Mouse (Mus musculus) left cerebral cortex, postnatal 25 days (tissue): Measurements from ENCODE around the gene Htra2. TPM values are rescaled to one million over a fixed set of nuclear protein-coding genes. Genes with fewer than 3 reads are reported as not detected.

ENCODE experiments used
- DNase-seq, 2 experiments: peaks; one replicate each; pipeline ENCODE4 v3.0.0; 2022; ENCODE audit warnings: low spot score in 2 of 2, mixed read lengths in 1 of 2
- intact Hi-C: fragments of 180-260 bp; cut with DNase I; formaldehyde crosslinking; loops from one replicate; pipeline ENCODE4 v1.15.1; 2025
- total RNA-seq, 2 experiments: library from RNA; stranded (reverse); gene quantifications; 2 replicates each; pipeline ENCODE4 v1.2.3; 2021

The Htra2 gene
- total RNA-seq, 2 experiments from 2014 or later: 42.9 to 45.4 TPM

DNA sequence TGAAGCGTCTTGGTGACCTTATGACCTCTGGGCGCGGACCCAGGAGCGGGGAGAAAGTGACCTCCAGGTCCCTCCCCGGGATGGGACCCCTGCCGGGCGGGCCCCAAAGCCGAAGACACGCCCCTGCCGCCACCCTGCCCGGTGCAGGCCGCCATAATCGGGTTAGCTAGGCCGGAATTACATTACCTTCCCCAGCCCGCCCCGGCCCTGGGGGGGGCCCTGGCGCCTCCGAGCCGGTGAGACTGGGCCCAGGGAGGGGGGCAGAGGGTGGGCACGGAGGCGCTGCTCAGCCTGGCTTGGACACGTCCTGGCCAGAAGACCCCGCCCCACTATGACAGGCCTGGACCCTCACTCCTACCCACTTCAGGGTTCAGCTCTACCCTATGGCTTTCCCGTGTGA, 16.1 kb upstream of the Htra2 start:
- intact Hi-C loops: loop anchor here (10.0 kb wide), 1 partner anchor 644 kb away; the partner anchor contains the start of gene Vax2
- DNase-seq: no peak

- DNase-seq: peak; percentile 22 to 24
- intact Hi-C loops: loop anchor here (10.0 kb wide), 1 partner anchor 644 kb away; the partner anchor contains the start of gene Vax2
These were observed 15.5 kb upstream of the Htra2 start for GRCm38 (mm10) chr6:83070311-83071219.

DNA sequence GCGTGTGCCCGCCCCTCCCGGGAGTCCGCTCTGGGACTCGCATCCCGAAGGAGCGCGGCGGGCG, 15.0 kb upstream of the Htra2 start, which contains the start of gene Tlx2:
Tlx2 (minus strand) TSS at position 47 of the 64 bp plus-strand sequence.
- DNase-seq: no peak
- intact Hi-C loops: loop anchor here (10.0 kb wide), 1 partner anchor 645 kb away; the partner anchor contains the start of gene Vax2

- DNase-seq: no peak
- intact Hi-C loops: loop anchor here (10.0 kb wide), 1 partner anchor 645 kb away; the partner anchor contains the start of gene Vax2
These were observed 14.6 kb upstream of the Htra2 start for GRCm38 (mm10) chr6:83069488-83070246.

DNA sequence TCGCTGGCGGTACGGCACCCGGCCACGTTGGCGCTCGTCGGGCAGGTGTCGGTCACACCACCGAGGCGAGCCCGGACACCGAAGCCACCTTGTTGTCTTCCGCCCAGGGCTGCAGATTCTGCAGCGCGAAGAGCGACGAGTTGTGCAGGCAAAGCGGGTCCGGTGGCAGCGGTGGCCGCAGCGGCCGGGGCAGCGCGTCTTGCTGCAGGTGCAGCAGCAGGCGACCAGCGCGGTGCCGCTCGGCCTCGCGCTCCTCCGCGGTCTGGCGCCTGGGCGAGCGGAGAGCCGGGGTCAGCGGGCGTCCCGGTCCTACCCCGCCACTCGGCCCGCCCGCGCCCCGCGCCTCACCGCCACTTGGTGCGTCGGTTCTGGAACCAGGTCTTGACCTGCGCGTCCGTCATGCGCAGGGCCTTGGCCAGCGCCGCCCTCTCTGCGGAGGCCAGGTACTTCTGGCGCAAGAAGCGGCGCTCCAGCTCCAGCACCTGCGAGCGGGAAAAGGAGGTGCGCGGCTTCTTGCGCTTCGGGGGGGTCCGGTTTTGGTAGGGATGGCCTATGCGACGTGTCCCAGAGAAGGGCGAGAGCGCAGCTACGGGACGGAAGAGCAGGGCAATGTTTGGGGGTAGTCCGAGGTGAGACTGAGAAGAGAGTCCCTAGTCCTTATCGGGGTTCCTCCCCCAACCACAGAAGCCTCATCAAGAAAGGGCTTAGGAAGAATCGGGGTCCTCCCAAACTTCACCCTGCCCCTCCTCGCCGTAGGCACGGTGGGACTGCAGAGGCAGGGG, 13.8 kb upstream of the Htra2 start:
- intact Hi-C loops: no loop called here
- no peak for DNase-seq

GRCm38 (mm10) chr6:83068221-83068620, 13.1 kb upstream of the Htra2 start:
- DNase-seq: no peak
- intact Hi-C loops: no loop called here

DNA sequence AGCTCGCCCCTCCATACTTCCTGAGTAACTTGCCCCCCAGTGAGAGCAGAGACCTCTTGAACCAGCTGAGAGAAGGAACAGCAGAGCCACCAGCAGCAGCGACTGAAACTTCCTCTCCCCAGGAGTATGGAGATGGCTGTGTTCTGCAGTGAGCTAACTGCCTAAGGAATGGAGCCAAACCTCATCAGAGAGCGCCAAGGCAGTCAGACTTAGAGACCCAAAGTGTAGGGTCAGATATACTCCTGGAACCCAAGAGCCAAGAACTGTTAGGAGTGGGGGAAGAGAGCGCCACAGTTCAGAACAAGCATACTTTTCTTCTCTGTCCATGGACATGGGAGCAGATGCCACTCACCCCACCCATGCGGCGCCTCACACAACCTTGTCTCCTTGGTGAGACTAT, 11.4 kb upstream of the Htra2 start:
- no peak for DNase-seq
- intact Hi-C loops: no loop called here

DNA sequence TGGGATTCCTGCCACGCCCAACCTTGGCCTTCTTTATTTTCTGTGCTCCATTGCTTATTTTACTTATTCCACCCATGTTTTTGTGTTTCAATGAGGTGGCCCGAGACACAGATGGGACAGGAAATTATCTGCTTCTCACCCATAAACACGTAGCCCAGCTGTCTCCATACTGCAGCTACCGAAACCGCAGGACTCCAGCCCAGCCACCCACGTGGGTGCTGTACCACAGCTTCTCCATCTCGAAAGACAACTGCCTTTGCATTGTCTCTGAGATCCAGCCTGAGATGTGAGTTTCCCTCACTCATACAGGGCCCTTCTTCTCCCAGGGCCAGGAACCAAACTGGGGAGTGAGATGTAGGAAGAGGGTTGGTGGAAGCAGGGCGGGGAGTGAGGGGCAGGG, 10.9 kb upstream of the Htra2 start:
- intact Hi-C loops: no loop called here
- DNase-seq: no peak

DNA sequence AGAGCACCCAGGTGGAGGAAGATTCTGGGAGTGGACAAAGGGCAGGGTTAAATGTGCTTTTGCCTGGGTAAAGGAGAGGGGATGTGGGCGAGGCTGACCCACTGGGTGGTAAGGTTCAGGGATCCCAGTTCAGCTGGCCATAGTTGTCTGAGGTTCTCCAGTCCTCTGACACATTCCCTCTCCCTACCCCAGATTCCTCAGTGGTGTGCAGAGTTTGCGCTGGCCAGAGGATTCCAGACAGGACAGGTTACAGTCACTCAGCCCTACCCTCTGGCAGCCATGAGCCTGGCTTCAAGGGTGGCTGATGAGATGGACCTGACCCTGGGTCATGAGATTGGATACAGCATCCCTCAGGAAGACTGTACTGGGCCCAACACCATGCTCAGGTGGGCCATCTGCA, 3.7 kb upstream of the Htra2 start:
- intact Hi-C loops: no loop called here
- DNase-seq: no peak

DNA sequence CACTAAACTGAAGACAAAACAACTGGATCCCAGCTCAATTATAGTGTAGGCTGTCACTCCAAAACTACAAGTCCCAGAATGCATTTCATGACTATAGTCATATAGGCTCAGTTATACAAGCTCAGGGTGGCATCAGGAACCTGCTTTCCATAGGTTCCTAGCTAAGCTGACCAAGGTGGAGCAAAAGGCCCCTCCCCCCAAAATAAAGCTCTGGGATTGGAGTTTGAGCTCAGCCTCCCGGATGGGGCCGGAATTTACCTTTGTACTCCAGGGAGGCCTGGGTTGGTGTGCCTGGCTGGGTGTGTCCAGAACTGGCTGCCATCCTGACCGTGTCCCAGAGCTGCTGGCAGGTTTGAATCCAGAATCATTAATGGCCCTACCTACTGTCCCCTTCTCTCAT, 2.7 kb upstream of the Htra2 start, which contains the start of gene Dqx1:
Dqx1 (plus strand) TSS at position 55 of the 400 bp plus-strand sequence.
- intact Hi-C loops: no loop called here

GRCm38 (mm10) chr6:83054074-83054851, 810 bp downstream of the Htra2 start, which contains the start of gene Aup1:
Gene Aup1 (plus strand): TSS chr6:83054521.
- intact Hi-C loops: loop anchor here (1.0 kb wide), 3 partner anchors 24 to 57 kb away; no protein-coding TSS in a partner anchor
- peak; percentile 99 for DNase-seq

More for the DNA sequence above, 2.7 kb upstream of the Htra2 start, which contains the start of gene Dqx1:
- peak in 1 of 2 experiments; percentile 51 for DNase-seq

GRCm38 (mm10) chr6:83053136-83053960, 1.7 kb downstream of the Htra2 start:
- intact Hi-C loops: no loop called here
- DNase-seq: peak; percentile 40 to 49

GRCm38 (mm10) chr6:83049367-83049766, 5.7 kb downstream of the Htra2 start:
- DNase-seq: no peak
- intact Hi-C loops: no loop called here

DNA sequence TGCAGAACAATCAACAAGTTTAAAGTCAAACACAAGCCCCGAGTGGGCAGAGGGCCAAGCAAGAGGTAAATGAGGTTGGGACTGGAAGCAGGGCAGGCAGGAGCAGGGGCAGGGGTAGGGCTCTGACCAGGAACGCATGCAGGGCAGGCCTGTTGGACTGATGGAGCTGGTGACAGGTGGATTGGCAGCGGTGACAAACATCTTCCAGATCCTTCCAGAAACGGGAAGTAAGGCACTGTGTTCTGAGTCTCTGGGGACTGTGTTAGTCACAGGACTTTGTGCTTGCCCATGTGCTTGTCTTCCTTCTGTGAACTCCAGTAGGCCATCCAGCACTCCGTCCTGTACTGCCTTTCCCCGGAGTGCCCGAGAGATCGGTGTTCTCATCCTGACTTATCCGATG, 10.3 kb downstream of the Htra2 start:
- DNase-seq: no peak
- intact Hi-C loops: no loop called here

- intact Hi-C loops: no loop called here
- no peak for DNase-seq
These were observed 11.1 kb downstream of the Htra2 start for GRCm38 (mm10) chr6:83043993-83044392.

GRCm38 (mm10) chr6:83043561-83043960, 11.5 kb downstream of the Htra2 start:
- no peak for DNase-seq
- intact Hi-C loops: no loop called here

- intact Hi-C loops: no loop called here
- DNase-seq: no peak
These were observed 14.5 kb downstream of the Htra2 start for GRCm38 (mm10) chr6:83040601-83041000.

- peak; percentile 83 to 86 for DNase-seq
- intact Hi-C loops: no loop called here
These were observed 16.5 kb downstream of the Htra2 start for GRCm38 (mm10) chr6:83038496-83039012.
